In the genomic region with DNA sequence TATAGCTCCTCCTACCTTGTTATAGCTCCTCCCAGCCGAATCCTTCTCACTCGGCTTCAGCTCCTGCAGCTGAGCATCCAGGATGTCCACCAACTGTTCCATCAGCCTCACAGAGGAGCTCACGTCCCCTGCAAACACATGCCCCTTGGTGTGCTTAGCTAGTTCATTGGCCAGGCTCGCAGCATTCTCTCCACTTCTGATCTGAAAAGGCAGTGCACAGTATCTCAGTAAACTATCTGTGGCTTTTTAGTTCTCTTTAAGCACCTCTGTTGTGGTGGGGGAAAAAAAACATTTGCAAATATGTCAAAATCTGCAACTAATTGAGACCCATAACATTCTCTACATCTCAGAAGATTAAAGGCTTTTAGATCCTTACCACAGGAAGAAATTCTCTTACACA, we compare ENCODE assay signal across 27 mouse cellular contexts.
DNase-seq lines count a peak whose midpoint lies in the region; ATAC-seq and TF ChIP-seq lines count a peak whose summit lies in the region.
"Had no signal": no experiment of that assay in that cellular context is flagged by ENCODE, and none has a peak within 500 bp of the region (broad histone marks: within the 10 kb centered on the region; RNA-seq: fewer than 3 reads in every experiment).

No protein-coding gene starts in this region.

- intact Hi-C loops in left cerebral cortex, postnatal 4 days (cut with DNase I) = no loop called here

- no peak for TF ChIP-seq CTCF in Patski (IDR thresholded peaks at IDR 0.05)

- peak; percentile 5 for ATAC-seq in Patski
- ATAC-seq: forebrain, embryonic 15.5 days; hindbrain, postnatal 0 days; intestine, embryonic 15.5 days had no signal

- POLR2A ChIA-PET in Patski (lab: Charles Lee) = interaction anchor here (1.2 kb wide), 1 partner anchor 16 kb away, joined by 4 read pairs; no protein-coding TSS in a partner anchor

- H3K27me3 ChIP-seq in Patski = no peaks in the 10 kb centered on the region
- H3K27me3 ChIP-seq: embryonic facial prominence, embryonic 13.5 days; forebrain, embryonic 15.5 days; hindbrain, embryonic 12.5 days; intestine, embryonic 15.5 days; limb, embryonic 15.5 days; liver, embryonic 13.5 days had no signal

- CTCF ChIA-PET in Patski (lab: Charles Lee) = interaction anchor here (1.2 kb wide), 1 partner anchor 12 kb away, joined by 4 read pairs; no protein-coding TSS in a partner anchor

- peak; percentile 46 for DNase-seq in CD4-positive, CD25-positive, alpha-beta regulatory T cell, adult 2 months (ENCODE audit: low read depth, low spot score)
- DNase-seq in Patski (ENCODE audit: low read depth, low spot score) = no peak
- peak; percentile 82 for DNase-seq in naive thymus-derived CD4-positive, alpha-beta T cell, adult 2 months (ENCODE audit: low read depth)
- DNase-seq in thymus, postnatal 25 days = peak; percentile 14
- no peak for DNase-seq in left cerebral cortex, postnatal 4 days
- no peak for DNase-seq in embryo, embryonic 11 days
- DNase-seq in urinary bladder, postnatal 14 days (ENCODE audit: low spot score) = no peak
- DNase-seq: adrenal gland, postnatal 10 days; cerebellum, adult 8-10 months; cerebellum, postnatal 25 days; gastrocnemius, postnatal 25 days; heart, adult 18-20 months; heart, postnatal 36 days; kidney, adult 2 months; layer of hippocampus, adult 9-11 months; liver, embryonic 13.5 days; lung, adult 18-20 months; lung, postnatal 10 days; midbrain, embryonic 14.5 days; right cerebral cortex, adult 18-20 months; right cerebral cortex, postnatal 4 days had no signal

- in situ Hi-C loops in Patski (cut with MboI; ENCODE audit: low pct_unique_long_range_greater_than_20kb) = no loop called here

Comparison
In these comparisons a context has a peak if more than half of its experiments do, and no peak if none do; other contexts are left out.
1. DNase-seq: peak in CD4-positive, CD25-positive, alpha-beta regulatory T cell, adult 2 months (single experiment), naive thymus-derived CD4-positive, alpha-beta T cell, adult 2 months (single experiment) and thymus, postnatal 25 days (single experiment); none in Patski (single experiment), left cerebral cortex, postnatal 4 days (single experiment), embryo, embryonic 11 days (single experiment) and urinary bladder, postnatal 14 days (single experiment).